27 mouse cellular contexts compared by ENCODE assay signal in the genomic region with DNA sequence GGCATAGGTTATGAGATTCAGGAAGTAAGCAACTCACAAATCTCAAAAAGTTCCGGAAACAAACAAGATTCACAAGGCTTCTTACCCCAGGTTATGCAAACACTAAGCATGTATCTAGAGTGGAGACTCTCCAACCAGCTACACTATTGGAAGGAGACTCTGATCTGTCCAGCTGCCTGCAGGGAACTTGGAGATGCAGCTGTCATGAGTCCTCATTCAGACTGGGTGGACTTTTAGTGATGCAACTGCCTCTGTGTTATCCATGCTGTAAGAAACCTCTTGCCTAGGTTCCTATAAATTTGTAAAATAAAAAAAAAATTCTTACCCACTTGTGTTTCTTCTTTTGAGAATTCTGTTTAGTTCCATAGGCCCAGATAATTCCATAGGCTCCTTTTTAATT.
"Had no signal": no experiment of that assay in that cellular context is flagged by ENCODE, and none has a peak within 500 bp of the region (broad histone marks: within the 10 kb centered on the region; RNA-seq: fewer than 3 reads in every experiment).

No protein-coding gene starts in this region.

- H3K36me3 ChIP-seq: limb, embryonic 10.5 days; limb, embryonic 12.5 days; limb, embryonic 13.5 days; limb, embryonic 15.5 days; liver, embryonic 12.5 days; liver, embryonic 13.5 days; liver, embryonic 15.5 days; lung, embryonic 15.5 days; midbrain, embryonic 10.5 days; midbrain, embryonic 12.5 days; midbrain, embryonic 13.5 days; midbrain, embryonic 15.5 days had no signal

- H3K27me3 ChIP-seq: limb, embryonic 12.5 days; limb, embryonic 13.5 days; limb, embryonic 15.5 days; liver, embryonic 12.5 days; liver, embryonic 13.5 days; liver, embryonic 15.5 days; lung, embryonic 15.5 days; megakaryocyte, embryonic 14.5 days; midbrain, embryonic 12.5 days; midbrain, embryonic 13.5 days; midbrain, embryonic 15.5 days had no signal

- H3K4me3 ChIP-seq: left cerebral cortex, adult 2 months; limb, embryonic 10.5 days; limb, embryonic 12.5 days; limb, embryonic 13.5 days; limb, embryonic 15.5 days; liver, embryonic 12.5 days; liver, embryonic 13.5 days; liver, embryonic 15.5 days; lung, embryonic 15.5 days; megakaryocyte, embryonic 14.5 days; midbrain, embryonic 10.5 days; midbrain, embryonic 12.5 days; midbrain, embryonic 13.5 days; midbrain, embryonic 15.5 days had no signal

- H3K4me2 ChIP-seq: limb, embryonic 12.5 days; limb, embryonic 13.5 days; limb, embryonic 15.5 days; liver, embryonic 11.5 days; liver, embryonic 12.5 days; liver, embryonic 13.5 days; liver, embryonic 15.5 days; lung, embryonic 14.5 days; lung, embryonic 15.5 days; midbrain, embryonic 11.5 days; midbrain, embryonic 12.5 days; midbrain, embryonic 13.5 days; midbrain, embryonic 15.5 days had no signal

- DNase-seq: left cerebral cortex, postnatal 4 days; liver; liver, embryonic 13.5 days; liver, postnatal 0 days; lung, adult 18-20 months; lung, adult 2 months; lung, embryonic 14.5 days; lung, postnatal 10 days; lung, postnatal 14 days; lung, postnatal 36 days; lung, postnatal 4 days; midbrain, embryonic 14.5 days had no signal
